22 mouse cellular contexts compared by ENCODE assay signal in genomic region chr4:150181304-150181703, GRCm38 (mm10). TPM values are rescaled to one million over a fixed set of nuclear protein-coding genes. Genes with fewer than 3 reads are reported as not detected.
A peak's percentile ranks its signal among the peaks of the same experiment; 100 is the strongest.
DNase-seq lines count a peak whose midpoint lies in the region; TF ChIP-seq lines count a peak whose summit lies in the region.
"Had no signal": no experiment of that assay in that cellular context is flagged by ENCODE, and none has a peak within 500 bp of the region (broad histone marks: within the 10 kb centered on the region; RNA-seq: fewer than 3 reads in every experiment).

No protein-coding gene starts in this region.

- no peaks in the 10 kb centered on the region for H3K79me2 ChIP-seq in CH12.LX (replicated peaks; ENCODE audit: control insufficient read depth, extremely low read depth, insufficient read depth, poor library complexity, severe bottlenecking)

- peaks cover 3 to 8% of the 10 kb centered on the region in 2 experiments; a peak in 2 of 4 replicates for H3K4me1 ChIP-seq in CH12.LX (ENCODE audit: control insufficient read depth in 1 of 2, insufficient read depth in 2 of 2)
- H3K4me1 ChIP-seq: midbrain, embryonic 13.5 days; stomach, embryonic 15.5 days had no signal

- dilution Hi-C loops in CH12.LX (cut with MboI; ENCODE audit: extremely low pct_ligation_motif_present, extremely low pct_unique_long_range_greater_than_20kb, low sequenced_read_pairs), result no loop called here

- no peaks in the 10 kb centered on the region for H3K27me3 ChIP-seq in CH12.LX (replicated peaks)
- H3K27me3 ChIP-seq: hindbrain, embryonic 12.5 days; limb, embryonic 13.5 days; midbrain, embryonic 13.5 days; stomach, embryonic 15.5 days had no signal

- peaks cover 4% of the 10 kb centered on the region for H3K9me3 ChIP-seq in CH12.LX (replicated peaks; ENCODE audit: low read length)
- H3K9me3 ChIP-seq: limb, embryonic 13.5 days; midbrain, embryonic 13.5 days; stomach, embryonic 15.5 days had no signal

- H3K4me2 ChIP-seq in CH12.LX (ENCODE audit: insufficient read depth, low read depth, poor library complexity, severe bottlenecking), result no peak overlapping the region
- H3K4me2 ChIP-seq: hindbrain, embryonic 12.5 days; limb, embryonic 13.5 days; midbrain, embryonic 13.5 days; stomach, embryonic 15.5 days had no signal

- no peak overlapping the region for H3K27ac ChIP-seq in left cerebral cortex, adult 2 months
- no peak overlapping the region for H3K27ac ChIP-seq in CH12.LX (ENCODE audit: insufficient read depth, low read depth)
- H3K27ac ChIP-seq: hindbrain, embryonic 12.5 days; limb, embryonic 13.5 days; midbrain, embryonic 13.5 days; stomach, embryonic 15.5 days had no signal

- in situ Hi-C loops in CH12.LX (cut with MboI; ENCODE audit: low pct_ligation_motif_present, low pct_unique_long_range_greater_than_20kb, low sequenced_read_pairs), result no loop called here

- TF ChIP-seq POLR2A in CH12.LX (IDR thresholded peaks at IDR 0.05; ENCODE audit: low read depth, low read length), result no peak

- H3K4me3 ChIP-seq in left cerebral cortex, adult 2 months, result no peak overlapping the region
- H3K4me3 ChIP-seq in CH12.LX (replicated peaks in 1 of 3; ENCODE audit: low read depth in 2 of 3, low read length in 2 of 3, poor library complexity in 1 of 3), result no peak overlapping the region
- H3K4me3 ChIP-seq: erythroblast, embryonic 14.5 days; hindbrain, embryonic 12.5 days; limb, embryonic 13.5 days; midbrain, embryonic 13.5 days; stomach, embryonic 15.5 days had no signal

- DNase-seq in left cerebral cortex, adult 2 months (ENCODE audit: extremely low spot score in 1 of 2, low spot score in 2 of 2), result no peak
- DNase-seq in left cerebral cortex, adult 18-20 months (ENCODE audit: low spot score in 2 of 2), result no peak
- DNase-seq in 3T3-L1 (ENCODE audit: low read depth, low spot score) (peak; percentile 31), CH12.LX (ENCODE audit: extremely low read depth) (peak; percentile 26)
- DNase-seq in induced T-regulatory cell, adult 2 months (ENCODE audit: low read depth), result peak; percentile 46
- DNase-seq in retina, embryonic 14.5 days (ENCODE audit: low spot score), result no peak
- DNase-seq in spleen, postnatal 14 days (ENCODE audit: low spot score in 2 of 2), result no peak
- DNase-seq: cerebellum, adult 18-20 months; embryo, embryonic 11 days; gastrocnemius, postnatal 36 days; kidney, adult 18-20 months; lung, postnatal 10 days; right cerebral cortex, postnatal 4 days had no signal

- no peak for TF ChIP-seq EP300 in CH12.LX (IDR thresholded peaks at IDR 0.05; ENCODE audit: low read length)

- no peak overlapping the region for H3K9ac ChIP-seq in CH12.LX (ENCODE audit: insufficient read depth, low read depth)
- H3K9ac ChIP-seq: hindbrain, embryonic 12.5 days; limb, embryonic 13.5 days; midbrain, embryonic 13.5 days; stomach, embryonic 15.5 days had no signal

- intact Hi-C loops in left cerebral cortex, adult 2 months (cut with DNase I), result no loop called here

- TF ChIP-seq CTCF in left cerebral cortex, adult 2 months (IDR thresholded peaks at IDR 0.05), result peak; percentile 5
- TF ChIP-seq CTCF in CH12.LX (conservative IDR thresholded peaks at IDR 0.05 in 1 of 2, IDR thresholded peaks at IDR 0.05 in 1 of 2; ENCODE audit: low read depth in 2 of 2, low read length in 2 of 2), result peak; percentile 31 to 33; a peak in 2 of 4 replicates

- no peak; the same call in 1 of the 2 replicates for TF ChIP-seq RAD21 in CH12.LX (IDR thresholded peaks at IDR 0.05; ENCODE audit: low read depth, low read length)

- H3K36me3 ChIP-seq in CH12.LX (replicated peaks in 1 of 2; ENCODE audit: control insufficient read depth in 1 of 2, insufficient read depth in 1 of 2, low read length in 1 of 2), result no peaks in the 10 kb centered on the region
- H3K36me3 ChIP-seq: hindbrain, embryonic 12.5 days; limb, embryonic 13.5 days; midbrain, embryonic 13.5 days; stomach, embryonic 15.5 days had no signal

TF ChIP-seq in CH12.LX, 34 proteins besides CTCF, POLR2A, EP300 and RAD21:
- TF ChIP-seq RCOR1 (conservative IDR thresholded peaks at IDR 0.05; ENCODE audit: low read depth, low read length) (no peak), ETS1 (conservative IDR thresholded peaks at IDR 0.05; ENCODE audit: low read depth, low read length) (no peak), MAFK (IDR thresholded peaks at IDR 0.05; ENCODE audit: insufficient replicate concordance, low read length) (no peak), POLR2AphosphoS2 (IDR thresholded peaks at IDR 0.05; ENCODE audit: low read depth, low read length) (no peak), E2F4 (IDR thresholded peaks at IDR 0.05; ENCODE audit: insufficient replicate concordance, low read depth, low read length) (no peak), MYC (IDR thresholded peaks at IDR 0.05; ENCODE audit: low read depth, low read length) (no peak), SMC3 (IDR thresholded peaks at IDR 0.05; ENCODE audit: low read depth, low read length) (no peak), USF1 (IDR thresholded peaks at IDR 0.05; ENCODE audit: low read depth, low read length) (no peak), CHD1 (IDR thresholded peaks at IDR 0.05; ENCODE audit: low read depth, low read length) (no peak), GABPA (IDR thresholded peaks at IDR 0.05; ENCODE audit: insufficient replicate concordance, low read depth, low read length) (no peak), MAZ (IDR thresholded peaks at IDR 0.05; ENCODE audit: low read depth, low read length) (no peak), TCF12 (IDR thresholded peaks at IDR 0.05; ENCODE audit: low read depth, low read length) (no peak), ZKSCAN1 (IDR thresholded peaks at IDR 0.05; ENCODE audit: borderline replicate concordance, low read depth, low read length) (no peak), UBTF (IDR thresholded peaks at IDR 0.05; ENCODE audit: low read depth, low read length) (no peak), KAT2A (IDR thresholded peaks at IDR 0.05; ENCODE audit: insufficient replicate concordance, low read length) (no peak), JUND (conservative IDR thresholded peaks at IDR 0.05; ENCODE audit: low read depth, low read length) (no peak), ZNF384 (IDR thresholded peaks at IDR 0.05; ENCODE audit: low read depth, low read length) (no peak)
TF ChIP-seq in CH12.LX: peak in this region for 0.

RNA-seq across cellular contexts. Expression of gene Car6, which starts 19.8 kb away (rescaled TPM):
- not detected for total RNA-seq in left cerebral cortex, adult 2 months (2021)
- total RNA-seq in left cerebral cortex, adult 18-20 months (2021), result not detected
- total RNA-seq in CH12.LX (2012; rRNA removed) (not detected in 2 replicates), CH12.LX (2014; rRNA removed) (not detected in 2 replicates)
- polyA plus RNA-seq in CH12.LX (2012; ENCODE audit: insufficient read length, low read depth), result not detected in 2 replicates
- total RNA-seq: left cerebral cortex, adult 8-10 months had no signal
- polyA plus RNA-seq: erythroblast, embryonic 14.5 days; forebrain, embryonic 16.5 days; heart, embryonic 14.5 days; large intestine, adult 2 months; midbrain, embryonic 13.5 days; stomach, embryonic 15.5 days had no signal

RNA-seq across cellular contexts. Expression of gene Slc2a7, which starts 32.5 kb away (rescaled TPM):
- total RNA-seq in left cerebral cortex, adult 2 months (2021), result not detected
- not detected for total RNA-seq in left cerebral cortex, adult 18-20 months (2021)
- 0.13 TPM in 1 of 2 replicates, not detected in the other for total RNA-seq in CH12.LX (2012; rRNA removed)
- total RNA-seq in CH12.LX (2014; rRNA removed), result not detected in 2 replicates
- 0.14 TPM in 1 of 2 replicates, not detected in the other for polyA plus RNA-seq in CH12.LX (2012; ENCODE audit: insufficient read length, low read depth)
- total RNA-seq: gastrocnemius, postnatal 36 days; left cerebral cortex, adult 8-10 months had no signal
- polyA plus RNA-seq: erythroblast, embryonic 14.5 days; forebrain, embryonic 16.5 days; heart, embryonic 14.5 days; hindbrain, embryonic 12.5 days; limb, embryonic 13.5 days; midbrain, embryonic 13.5 days had no signal

RNA-seq across cellular contexts. Expression of gene Eno1, which starts 55.2 kb away (rescaled TPM):
- 100 to 1,000 TPM; 410 TPM for total RNA-seq in left cerebral cortex, adult 2 months (2021)
- 100 to 1,000 TPM; 426 to 458 TPM for total RNA-seq in left cerebral cortex, adult 18-20 months (2021)
- total RNA-seq in CH12.LX (2012; rRNA removed), result 1,210 and 1,985 TPM in 2 replicates
- total RNA-seq in CH12.LX (2014; rRNA removed), result 903 and 1,109 TPM in 2 replicates
- 1,272 and 1,619 TPM in 2 replicates for polyA plus RNA-seq in CH12.LX (2012; ENCODE audit: insufficient read length, low read depth)

Comparison
In these comparisons a context has a peak if more than half of its experiments do, and no peak if none do; other contexts are left out.
1. DNase-seq: peak in 3T3-L1 (single experiment), CH12.LX (single experiment) and induced T-regulatory cell, adult 2 months (single experiment); none in left cerebral cortex, adult 2 months (0 of 2), left cerebral cortex, adult 18-20 months (0 of 2), retina, embryonic 14.5 days (single experiment) and spleen, postnatal 14 days (0 of 2).